Comparison of ENCODE assay signal across 11 mouse cellular contexts in genomic region chr1:37347361-37348080, GRCm38 (mm10). TPM values are rescaled to one million over a fixed set of nuclear protein-coding genes. Genes with fewer than 3 reads are reported as not detected.
DNase-seq lines count a peak whose midpoint lies in the region; ATAC-seq and TF ChIP-seq lines count a peak whose summit lies in the region.
"Had no signal": no experiment of that assay in that cellular context is flagged by ENCODE, and none has a peak within 500 bp of the region (broad histone marks: within the 10 kb centered on the region; RNA-seq: fewer than 3 reads in every experiment).

No protein-coding gene starts in this region.

- WGBS in lung, embryonic 14.5 days: 34% methylated on average over 9 of the region's 9 CpGs
- 40% methylated on average over 9 of the region's 9 CpGs for WGBS in lung, adult 2 months
- 77% methylated on average over 9 of the region's 9 CpGs for WGBS in hindbrain, embryonic 12.5 days

- DNase-seq in gastrocnemius, adult 18-20 months (ENCODE audit: low spot score): peak; percentile 61
- no peak for DNase-seq in gastrocnemius, postnatal 4 days (ENCODE audit: low spot score in 2 of 2)
- DNase-seq in lung, embryonic 14.5 days: peak; percentile 69
- no peak for DNase-seq in lung, adult 2 months
- DNase-seq in cerebellum, adult 9-10 months: peak; percentile 96
- DNase-seq in lung, postnatal 25 days (ENCODE audit: low spot score): peak; percentile 29
- DNase-seq in urinary bladder, adult 18-20 months (ENCODE audit: low spot score in 2 of 2): no peak

- H3K9me3 ChIP-seq in lung, embryonic 14.5 days (ENCODE audit: low read depth, low read length): no peaks in the 10 kb centered on the region
- no peaks in the 10 kb centered on the region for H3K9me3 ChIP-seq in hindbrain, embryonic 12.5 days (replicated peaks)
- H3K9me3 ChIP-seq: hindbrain, embryonic 15.5 days had no signal

- no peak overlapping the region for H3K4me3 ChIP-seq in lung, embryonic 14.5 days (ENCODE audit: low read depth, low read length)
- no peak overlapping the region for H3K4me3 ChIP-seq in lung, adult 2 months (replicated peaks; ENCODE audit: extremely low read depth, low read depth, low read length)
- no peak overlapping the region for H3K4me3 ChIP-seq in hindbrain, embryonic 12.5 days
- H3K4me3 ChIP-seq: hindbrain, embryonic 15.5 days had no signal

- TF ChIP-seq CTCF in lung, embryonic 14.5 days (IDR thresholded peaks at IDR 0.05; ENCODE audit: low read depth): no peak
- TF ChIP-seq CTCF in lung, adult 2 months (IDR thresholded peaks at IDR 0.05; ENCODE audit: insufficient read depth, low read length): no peak

- no peak overlapping the region for H3K27ac ChIP-seq in lung, embryonic 14.5 days (ENCODE audit: low read depth)
- H3K27ac ChIP-seq in hindbrain, embryonic 12.5 days: no peak overlapping the region
- H3K27ac ChIP-seq: hindbrain, embryonic 15.5 days had no signal

- ATAC-seq in lung, embryonic 14.5 days (ENCODE audit: insufficient read depth): peak; percentile 42; the same call in 1 of the 2 replicates
- no peak for ATAC-seq in hindbrain, embryonic 12.5 days (ENCODE audit: low FRiP score)
- ATAC-seq: activated CD4-positive, CD25-positive, alpha-beta regulatory T cell, adult 4 months had no signal

- H3K27me3 ChIP-seq in lung, embryonic 14.5 days (ENCODE audit: insufficient read depth, low read length): no peaks in the 10 kb centered on the region
- H3K27me3 ChIP-seq in hindbrain, embryonic 12.5 days: no peaks in the 10 kb centered on the region
- H3K27me3 ChIP-seq: CH12.LX; hindbrain, embryonic 15.5 days had no signal

- H3K36me3 ChIP-seq in lung, embryonic 14.5 days (ENCODE audit: insufficient read depth): no peaks in the 10 kb centered on the region
- no peaks in the 10 kb centered on the region for H3K36me3 ChIP-seq in hindbrain, embryonic 12.5 days
- H3K36me3 ChIP-seq: hindbrain, embryonic 15.5 days had no signal

- H3K4me1 ChIP-seq in lung, embryonic 14.5 days (ENCODE audit: insufficient read depth): peaks cover 7% of the 10 kb centered on the region
- H3K4me1 ChIP-seq in lung, adult 2 months (ENCODE audit: control insufficient read depth, insufficient read depth, low read length): peaks cover 11% of the 10 kb centered on the region; the same call in 1 of the 2 replicates
- H3K4me1 ChIP-seq in hindbrain, embryonic 12.5 days: peaks cover 16% of the 10 kb centered on the region

- no peak overlapping the region for H3K4me2 ChIP-seq in lung, embryonic 14.5 days
- H3K4me2 ChIP-seq in hindbrain, embryonic 12.5 days (replicated peaks): no peak overlapping the region
- H3K4me2 ChIP-seq: hindbrain, embryonic 15.5 days had no signal

- TF ChIP-seq POLR2A in lung, adult 2 months (IDR thresholded peaks at IDR 0.05; ENCODE audit: borderline replicate concordance, extremely low read depth, low read depth, low read length): no peak

- no peak overlapping the region for H3K9ac ChIP-seq in lung, embryonic 14.5 days
- H3K9ac ChIP-seq in hindbrain, embryonic 12.5 days: no peak overlapping the region
- H3K9ac ChIP-seq: hindbrain, embryonic 15.5 days had no signal

RNA-seq across cellular contexts. Expression of gene Inpp4a, which starts 47.9 kb away (rescaled TPM):
- 10 to 100 TPM; 18.8 to 19.2 TPM for total RNA-seq in gastrocnemius, adult 18-20 months (2021)
- 10 to 100 TPM; 25.4 to 30.4 TPM for total RNA-seq in gastrocnemius, postnatal 4 days (2021)
- 10.3 and 11.1 TPM in 2 replicates for polyA plus RNA-seq in lung, embryonic 14.5 days (2014; fragmentation: Nextera tagmentation; extraction: Ambion mirVana)
- polyA plus RNA-seq in lung, adult 2 months (2012; rRNA removed): 21.6 and 24.7 TPM in 2 replicates
- 33.7 and 36.1 TPM in 2 replicates for polyA plus RNA-seq in hindbrain, embryonic 12.5 days (2016; fragmentation: Nextera tagmentation; extraction: Ambion mirVana)

Comparison
In these comparisons a context has a peak if more than half of its experiments do, and no peak if none do; other contexts are left out.
1. DNase-seq: peak in gastrocnemius, adult 18-20 months (single experiment), lung, embryonic 14.5 days (single experiment), cerebellum, adult 9-10 months (single experiment) and lung, postnatal 25 days (single experiment); none in gastrocnemius, postnatal 4 days (0 of 2), lung, adult 2 months (single experiment) and urinary bladder, adult 18-20 months (0 of 2).